Mouse (Mus musculus): Measurements from ENCODE around the gene C2cd2.

C2cd2 gene

GRCm38 (mm10) chr16:97897346-97898024, 64.9 kb downstream of the C2cd2 start:
- in situ Hi-C loops (cut with MboI; ENCODE audit: unreplicated experiment in 2 of 2), result no loop called here

- in situ Hi-C loops (cut with MboI; ENCODE audit: unreplicated experiment in 2 of 2), result no loop called here
These were observed 74.6 kb downstream of the C2cd2 start for GRCm38 (mm10) chr16:97887762-97888161.

- in situ Hi-C loops (cut with MboI; ENCODE audit: unreplicated experiment in 2 of 2), result loop anchor here (5.0 kb wide), 1 partner anchor 81 kb away; no protein-coding TSS in a partner anchor
These were observed 78.7 kb downstream of the C2cd2 start for GRCm38 (mm10) chr16:97883696-97884095.

- in situ Hi-C loops (cut with MboI; ENCODE audit: unreplicated experiment in 2 of 2), result loop anchor here (5.0 kb wide), 1 partner anchor 81 kb away; no protein-coding TSS in a partner anchor
These were observed 79.5 kb downstream of the C2cd2 start for GRCm38 (mm10) chr16:97882891-97883290.

- in situ Hi-C loops (cut with MboI; ENCODE audit: unreplicated experiment in 2 of 2), result no loop called here
These were observed 83.3 kb downstream of the C2cd2 start for GRCm38 (mm10) chr16:97879134-97879533.

GRCm38 (mm10) chr16:97877502-97877901, 84.9 kb downstream of the C2cd2 start:
- in situ Hi-C loops (cut with MboI; ENCODE audit: unreplicated experiment in 2 of 2), result no loop called here

- in situ Hi-C loops (cut with MboI; ENCODE audit: unreplicated experiment in 2 of 2), result no loop called here
These were observed 87.3 kb downstream of the C2cd2 start for GRCm38 (mm10) chr16:97875101-97875500.

GRCm38 (mm10) chr16:97874376-97874775, 88.0 kb downstream of the C2cd2 start:
- in situ Hi-C loops (cut with MboI; ENCODE audit: unreplicated experiment in 2 of 2), result no loop called here

- in situ Hi-C loops (cut with MboI; ENCODE audit: unreplicated experiment in 2 of 2), result no loop called here
These were observed 89.7 kb downstream of the C2cd2 start for GRCm38 (mm10) chr16:97872657-97873056.

- in situ Hi-C loops (cut with MboI; ENCODE audit: unreplicated experiment in 2 of 2), result no loop called here
These were observed 93.0 kb downstream of the C2cd2 start for GRCm38 (mm10) chr16:97869193-97870102.

GRCm38 (mm10) chr16:97863932-97864467, 98.4 kb downstream of the C2cd2 start:
- in situ Hi-C loops (cut with MboI; ENCODE audit: unreplicated experiment in 2 of 2), result no loop called here

GRCm38 (mm10) chr16:97856050-97856449, 106.3 kb downstream of the C2cd2 start:
- in situ Hi-C loops (cut with MboI; ENCODE audit: unreplicated experiment in 2 of 2), result no loop called here

- in situ Hi-C loops (cut with MboI; ENCODE audit: unreplicated experiment in 2 of 2), result no loop called here
These were observed 110.6 kb downstream of the C2cd2 start, which contains the start of gene Prdm15 for GRCm38 (mm10) chr16:97851741-97852319. TSS of gene Prdm15 (minus strand) at chr16:97851850.

GRCm38 (mm10) chr16:97851061-97851740, 111.2 kb downstream of the C2cd2 start:
- in situ Hi-C loops (cut with MboI; ENCODE audit: unreplicated experiment in 2 of 2), result no loop called here

- in situ Hi-C loops (cut with MboI; ENCODE audit: unreplicated experiment in 2 of 2), result no loop called here
These were observed 111.7 kb downstream of the C2cd2 start for GRCm38 (mm10) chr16:97850667-97851060.

- in situ Hi-C loops (cut with MboI; ENCODE audit: unreplicated experiment in 2 of 2), result no loop called here
These were observed 113.6 kb downstream of the C2cd2 start for GRCm38 (mm10) chr16:97848832-97849231.

- in situ Hi-C loops (cut with MboI; ENCODE audit: unreplicated experiment in 2 of 2), result no loop called here
These were observed 117.1 kb downstream of the C2cd2 start for GRCm38 (mm10) chr16:97844967-97845937.

GRCm38 (mm10) chr16:97832154-97832553, 130.2 kb downstream of the C2cd2 start:
- in situ Hi-C loops (cut with MboI; ENCODE audit: unreplicated experiment in 2 of 2), result no loop called here

- in situ Hi-C loops (cut with MboI; ENCODE audit: unreplicated experiment in 2 of 2), result no loop called here
These were observed 134.2 kb downstream of the C2cd2 start for GRCm38 (mm10) chr16:97828207-97828606.
